Mouse (Mus musculus) MEL (cell line): ENCODE measurements around the gene Rpgrip1l. TPM values are rescaled to one million over a fixed set of nuclear protein-coding genes. Genes with fewer than 3 reads are reported as not detected.

Source experiments
- DNase-seq: peaks from one replicate; pipeline ENCODE4 v3.0.0; 2011; ENCODE audit warnings: low read depth, low spot score
- H3K27ac ChIP-seq: 2 replicates; pipeline ENCODE4 v1.5.1; 2012; ENCODE audit warnings: low read depth, mild to moderate bottlenecking, control low read depth, low read length, moderate library complexity; ENCODE audit not compliant: control insufficient read depth
- H3K27me3 ChIP-seq, 2 experiments: fragments of 150-350 bp in 1 of 2; sonication (generic) in 1 of 2; 2 replicates each; pipeline ENCODE4 v1.6.1; 2012; ENCODE audit warnings: low read length in 2 of 2, mild to moderate bottlenecking in 2 of 2, improper control_type of control experiment in 1 of 2, moderate library complexity in 1 of 2; ENCODE audit not compliant: insufficient read depth in 2 of 2, control insufficient read depth in 1 of 2
- H3K36me3 ChIP-seq, 2 experiments: 2 replicates each; pipeline ENCODE4 v1.6.1; 2012 to 2014; ENCODE audit warnings: low read length in 2 of 2, improper control_type of control experiment in 1 of 2, inconsistent platforms in 1 of 2, mild to moderate bottlenecking in 1 of 2; ENCODE audit not compliant: insufficient read depth in 2 of 2, control insufficient read depth in 1 of 2
- H3K4me1 ChIP-seq, 2 experiments: fragments of 150-350 bp in 1 of 2; sonication (generic) in 1 of 2; 2 replicates each; pipeline ENCODE4 v1.6.1; 2012; ENCODE audit warnings: low read length in 2 of 2, improper control_type of control experiment in 1 of 2, mild to moderate bottlenecking in 1 of 2; ENCODE audit not compliant: insufficient read depth in 2 of 2, control insufficient read depth in 1 of 2
- H3K4me3 ChIP-seq, 2 experiments: fragments of 150-350 bp in 1 of 2; sonication (generic) in 1 of 2; 2 replicates each; pipeline ENCODE4 v1.5.1; 2012; ENCODE audit warnings: low read depth in 2 of 2, low read length in 2 of 2, mild to moderate bottlenecking in 2 of 2, moderate library complexity in 2 of 2, control low read depth in 1 of 2, improper control_type of control experiment in 1 of 2; ENCODE audit not compliant: control insufficient read depth in 1 of 2, insufficient read depth in 1 of 2
- H3K79me2 ChIP-seq: 2 replicates; pipeline ENCODE4 v1.6.1; 2012; ENCODE audit warnings: mild to moderate bottlenecking, low read length, moderate library complexity; ENCODE audit not compliant: control insufficient read depth, poor library complexity, insufficient read depth
- H3K9ac ChIP-seq: 2 replicates; pipeline ENCODE4 v1.6.1; 2012; ENCODE audit warnings: low read depth, mild to moderate bottlenecking, control low read depth, low read length, moderate library complexity; ENCODE audit not compliant: control insufficient read depth, poor library complexity, severe bottlenecking
- H3K9me3 ChIP-seq: fragments of 150-350 bp; sonication (generic); replicated peaks from 2 replicates; pipeline ENCODE4 v1.6.1; 2012; ENCODE audit warnings: mild to moderate bottlenecking, low read length, improper control_type of control experiment, moderate library complexity; ENCODE audit not compliant: insufficient read depth
- BHLHE40 ChIP-seq: IDR thresholded peaks from 2 replicates; pipeline ENCODE4 v1.6.1; 2012; ENCODE audit warnings: low read depth, mild to moderate bottlenecking, inconsistent platforms, low read length, improper control_type of control experiment, borderline replicate concordance
- EP300 ChIP-seq, 2 experiments: IDR thresholded peaks; 2 replicates each; pipeline ENCODE4 v1.6.1; 2011; ENCODE audit warnings: improper control_type of control experiment in 2 of 2, low read length in 2 of 2, low read depth in 1 of 2, mild to moderate bottlenecking in 1 of 2
- ETS1 ChIP-seq: IDR thresholded peaks from 2 replicates; pipeline ENCODE4 v1.6.1; 2012; ENCODE audit warnings: low read depth, mild to moderate bottlenecking, inconsistent platforms, low read length, improper control_type of control experiment, moderate library complexity
- GATA1 ChIP-seq: IDR thresholded peaks from 2 replicates; pipeline ENCODE4 v1.6.1; 2011; ENCODE audit warnings: low read depth, low read length, improper control_type of control experiment
- KAT2A ChIP-seq: conservative IDR thresholded peaks from 2 replicates; pipeline ENCODE4 v1.6.1; 2012; ENCODE audit warnings: low read depth, low read length, improper control_type of control experiment, inconsistent platforms
- MAFK ChIP-seq: IDR thresholded peaks from 2 replicates; pipeline ENCODE4 v1.6.1; 2011; ENCODE audit warnings: low read depth, mild to moderate bottlenecking, low read length, improper control_type of control experiment, borderline replicate concordance
- MAX ChIP-seq: IDR thresholded peaks from 2 replicates; pipeline ENCODE4 v1.6.1; 2011; ENCODE audit warnings: low read length, improper control_type of control experiment
- MAZ ChIP-seq: IDR thresholded peaks from 2 replicates; pipeline ENCODE4 v1.6.1; 2012; ENCODE audit warnings: low read depth, mild to moderate bottlenecking, inconsistent platforms, low read length, improper control_type of control experiment
- MYB ChIP-seq: IDR thresholded peaks from 2 replicates; pipeline ENCODE4 v1.6.1; 2011; ENCODE audit warnings: mild to moderate bottlenecking, low read depth, low read length, improper control_type of control experiment
- NELFE ChIP-seq: IDR thresholded peaks from 2 replicates; pipeline ENCODE4 v1.6.1; 2011; ENCODE audit warnings: low read depth, low read length, improper control_type of control experiment
- POLR2A ChIP-seq, 2 experiments: IDR thresholded peaks; 2 replicates each; pipeline ENCODE4 v1.6.1; 2011 to 2012; ENCODE audit warnings: low read length in 2 of 2, mild to moderate bottlenecking in 2 of 2, control low read depth in 1 of 2, improper control_type of control experiment in 1 of 2, low read depth in 1 of 2, moderate library complexity in 1 of 2; ENCODE audit not compliant: control insufficient read depth in 1 of 2, insufficient read depth in 1 of 2, poor library complexity in 1 of 2
- POLR2AphosphoS5 ChIP-seq: IDR thresholded peaks from 2 replicates; pipeline ENCODE4 v1.6.1; 2012; ENCODE audit warnings: low read depth, borderline replicate concordance, mild to moderate bottlenecking, inconsistent platforms, low read length, moderate library complexity, mixed read lengths
- RCOR1 ChIP-seq: IDR thresholded peaks from 2 replicates; pipeline ENCODE4 v1.6.1; 2012; ENCODE audit warnings: low read depth, mild to moderate bottlenecking, inconsistent platforms, low read length, improper control_type of control experiment
- SIN3A ChIP-seq: IDR thresholded peaks from 2 replicates; pipeline ENCODE4 v1.6.1; 2012; ENCODE audit warnings: low read length, improper control_type of control experiment, inconsistent platforms
- TAL1 ChIP-seq: IDR thresholded peaks from 2 replicates; pipeline ENCODE4 v1.6.1; 2012; ENCODE audit warnings: mild to moderate bottlenecking, inconsistent platforms, low read length, moderate library complexity, mixed read lengths
- TBP ChIP-seq: IDR thresholded peaks from 2 replicates; pipeline ENCODE4 v1.8.0; 2011; ENCODE audit warnings: low read depth, low read length, improper control_type of control experiment
- TCF12 ChIP-seq: IDR thresholded peaks from 2 replicates; pipeline ENCODE4 v1.6.1; 2014; ENCODE audit warnings: low read depth, mild to moderate bottlenecking, inconsistent platforms, low read length, improper control_type of control experiment, moderate library complexity
- ZKSCAN1 ChIP-seq: IDR thresholded peaks from 2 replicates; pipeline ENCODE4 v1.6.1; 2012; ENCODE audit warnings: low read depth, mild to moderate bottlenecking, inconsistent platforms, low read length, improper control_type of control experiment, moderate library complexity
- polyA plus RNA-seq, 2 experiments: library from polyadenylated mRNA; stranded (reverse) in 1 of 2; unstranded in 1 of 2; fragments of >175 nt in 1 of 2; fragments of >200 nt in 1 of 2; gene quantifications; 2 replicates each; pipeline versions ENCODE4 v1.2.1 to v1.2.4; 2012; ENCODE audit warnings: low replicate concordance in 2 of 2, low read depth in 1 of 2; ENCODE audit not compliant: insufficient read length in 2 of 2, insufficient read depth in 1 of 2, missing spikeins in 1 of 2
- total RNA-seq: library from RNA; depleted of rRNA; stranded (reverse); fragments of 300-350 nt; gene quantifications from 2 replicates; pipeline ENCODE4 v1.2.3, GENCODE M21; 2012

Rpgrip1l gene
- total and polyA plus RNA-seq, 3 experiments: 2.9 to 3.9 TPM; not detected in 1

- peaks cover 22 to 33% of the 10 kb centered on the region in 2 experiments for H3K4me1 ChIP-seq
- H3K27me3 ChIP-seq: no peaks in the 10 kb centered on the region
- H3K79me2 ChIP-seq: no peaks in the 10 kb centered on the region
- peak; percentile 73 for TF ChIP-seq GATA1
- TF ChIP-seq MAZ: no peak
- 0 out of 2 replicates have a peak, but pooled peaks have one; percentile 24 for TF ChIP-seq RCOR1
- no peak; the same call in 1 of the 2 replicates for TF ChIP-seq NELFE
- peak; percentile 86 for TF ChIP-seq MYB
- TF ChIP-seq TAL1: no peak
- no peak for TF ChIP-seq KAT2A
- peak; percentile 67 for TF ChIP-seq ETS1
- peak; percentile 43; the same call in 1 of the 2 replicates for TF ChIP-seq TCF12
- TF ChIP-seq POLR2A (IDR thresholded peaks at IDR 0.05; ENCODE audit: control insufficient read depth in 1 of 2, insufficient read depth in 1 of 2, low read depth in 1 of 2, low read length in 2 of 2, poor library complexity in 1 of 2): peak in 1 of 2 experiments; percentile 47; a peak in 1 of 4 replicates
- TF ChIP-seq TBP: peak; percentile 70
- TF ChIP-seq EP300 (IDR thresholded peaks at IDR 0.05; ENCODE audit: low read depth in 1 of 2, low read length in 2 of 2): peak; percentile 45 to 89
- TF ChIP-seq SIN3A: peak; percentile 58; the same call in 1 of the 2 replicates
- TF ChIP-seq POLR2AphosphoS5: no peak
- TF ChIP-seq ZKSCAN1: no peak
- TF ChIP-seq BHLHE40: peak; percentile 75
- peak overlapping the region; percentile 45 to 49 for H3K4me3 ChIP-seq
- peak overlapping the region; percentile 62 for H3K9ac ChIP-seq
- H3K36me3 ChIP-seq: peaks cover 0 to 30% of the 10 kb centered on the region in 2 experiments; a peak in 2 of 4 replicates
- H3K9me3 ChIP-seq: no peaks in the 10 kb centered on the region
- peak overlapping the region; percentile 92 for H3K27ac ChIP-seq
- DNase-seq: peak; percentile 79
These were observed 31.5 kb downstream of the Rpgrip1l start for GRCm38 (mm10) chr8:91281545-91281944.

GRCm38 (mm10) chr8:91280467-91281212 is 32.4 kb downstream of the Rpgrip1l start:
- Histone ChIP-seq H3K4me3 (no peak overlapping the region), H3K79me2 (no peaks in the 10 kb centered on the region), H3K27me3 (no peaks in the 10 kb centered on the region), H3K36me3 (peaks cover 0 to 30% of the 10 kb centered on the region in 2 experiments; a peak in 2 of 4 replicates), H3K4me1 (peaks cover 22 to 33% of the 10 kb centered on the region in 2 experiments), H3K9me3 (no peaks in the 10 kb centered on the region; the same call in 1 of the 2 replicates), H3K27ac (peak overlapping the region; percentile 92), H3K9ac (no peak overlapping the region)
- TF ChIP-seq MAFK (peak; percentile 86), MAX (no peak)
- DNase-seq: no peak
